Mouse (Mus musculus) ES-Bruce4 (cell line): ENCODE results near the gene Fndc8. TPM values are rescaled to one million over a fixed set of nuclear protein-coding genes. Genes with fewer than 3 reads are reported as not detected.

ENCODE experiments used
- H3K27ac ChIP-seq: 2 replicates; pipeline ENCODE4 v1.5.1; 2012; ENCODE audit warnings: low read length, inconsistent platforms; ENCODE audit not compliant: insufficient read depth
- H3K27me3 ChIP-seq: 2 replicates; pipeline ENCODE4 v1.6.1; 2012; ENCODE audit warnings: mild to moderate bottlenecking, low read length, inconsistent platforms; ENCODE audit not compliant: control insufficient read depth, poor library complexity, insufficient read depth, severe bottlenecking
- H3K36me3 ChIP-seq: 2 replicates; pipeline ENCODE4 v1.6.1; 2012; ENCODE audit warnings: inconsistent platforms, mild to moderate bottlenecking, low read length, moderate library complexity; ENCODE audit not compliant: control insufficient read depth, poor library complexity, insufficient read depth, severe bottlenecking
- H3K4me1 ChIP-seq: one replicate; pipeline ENCODE4 v1.8.1; 2011; ENCODE audit warnings: low read length; ENCODE audit not compliant: control insufficient read depth, insufficient read depth
- H3K4me3 ChIP-seq: 2 replicates; pipeline ENCODE4 v1.5.1; 2011; ENCODE audit warnings: low read depth, mild to moderate bottlenecking, low read length
- H3K9ac ChIP-seq: 2 replicates; pipeline ENCODE4 v1.6.1; 2012; ENCODE audit warnings: low read depth, mild to moderate bottlenecking, inconsistent platforms; ENCODE audit not compliant: poor library complexity, severe bottlenecking
- H3K9me3 ChIP-seq: replicated peaks from 2 replicates; pipeline ENCODE4 v1.6.1; 2012; ENCODE audit warnings: mild to moderate bottlenecking, low read length, inconsistent platforms; ENCODE audit not compliant: control insufficient read depth, poor library complexity, insufficient read depth, severe bottlenecking
- CTCF ChIP-seq: IDR thresholded peaks from one replicate; pipeline ENCODE4 v1.8.1; 2011; ENCODE audit warnings: low read depth, low read length
- EP300 ChIP-seq: IDR thresholded peaks from 2 replicates; pipeline ENCODE4 v1.6.1; 2011; ENCODE audit warnings: low read depth, low read length; ENCODE audit not compliant: insufficient read depth
- POLR2A ChIP-seq: IDR thresholded peaks from one replicate; pipeline ENCODE4 v1.8.1; 2011; ENCODE audit warnings: low read length; ENCODE audit not compliant: insufficient read depth
- polyA plus RNA-seq: library from polyadenylated mRNA; stranded (reverse); fragments of >200 nt; gene quantifications from 2 replicates; pipeline ENCODE4 v1.2.4, GENCODE M21; 2011; ENCODE audit warnings: low read depth; ENCODE audit not compliant: missing spikeins, insufficient read depth, insufficient read length

Fndc8 gene
- polyA plus RNA-seq, 1 experiment: not detected

GRCm38 (mm10) chr11:82863488-82863931 lies 28.4 kb upstream of the Fndc8 start:
- Histone ChIP-seq H3K27me3 (no peaks in the 10 kb centered on the region), H3K9me3 (no peaks in the 10 kb centered on the region), H3K9ac (no peak overlapping the region), H3K4me3 (no peak overlapping the region), H3K36me3 (no peaks in the 10 kb centered on the region; the same call in 1 of the 2 replicates), H3K4me1 (peaks cover 2% of the 10 kb centered on the region), H3K27ac (no peak overlapping the region)
- no peak for TF ChIP-seq CTCF
- no peak for TF ChIP-seq POLR2A
- no peak for TF ChIP-seq EP300

- Histone ChIP-seq H3K27ac (no peak overlapping the region), H3K4me1 (no peaks in the 10 kb centered on the region), H3K27me3 (no peaks in the 10 kb centered on the region), H3K9ac (no peak overlapping the region), H3K36me3 (no peaks in the 10 kb centered on the region; the same call in 1 of the 2 replicates), H3K4me3 (no peak overlapping the region), H3K9me3 (no peaks in the 10 kb centered on the region)
- no peak for TF ChIP-seq EP300
- TF ChIP-seq CTCF: no peak
- TF ChIP-seq POLR2A: no peak
Measured at GRCm38 (mm10) chr11:82865957-82866356, 26.0 kb upstream of the Fndc8 start.

- H3K36me3 ChIP-seq: no peaks in the 10 kb centered on the region; the same call in 1 of the 2 replicates
- H3K27ac ChIP-seq: no peak overlapping the region
- H3K27me3 ChIP-seq: no peaks in the 10 kb centered on the region
- TF ChIP-seq CTCF (no peak), POLR2A (no peak), EP300 (no peak)
- no peaks in the 10 kb centered on the region for H3K9me3 ChIP-seq
- H3K4me1 ChIP-seq: no peaks in the 10 kb centered on the region
- no peak overlapping the region for H3K4me3 ChIP-seq
- H3K9ac ChIP-seq: no peak overlapping the region
Measured at GRCm38 (mm10) chr11:82866850-82867564, 24.9 kb upstream of the Fndc8 start.

GRCm38 (mm10) chr11:82867956-82868355 lies 24.0 kb upstream of the Fndc8 start:
- no peaks in the 10 kb centered on the region for H3K9me3 ChIP-seq
- no peaks in the 10 kb centered on the region for H3K4me1 ChIP-seq
- H3K36me3 ChIP-seq: no peaks in the 10 kb centered on the region; the same call in 1 of the 2 replicates
- H3K9ac ChIP-seq: no peak overlapping the region
- H3K27ac ChIP-seq: no peak overlapping the region
- no peak for TF ChIP-seq POLR2A
- TF ChIP-seq CTCF: no peak
- TF ChIP-seq EP300: no peak
- H3K4me3 ChIP-seq: no peak overlapping the region
- no peaks in the 10 kb centered on the region for H3K27me3 ChIP-seq

GRCm38 (mm10) chr11:82869506-82870172 lies 22.3 kb upstream of the Fndc8 start:
- peak overlapping the region; percentile 86 for H3K9ac ChIP-seq
- no peak overlapping the region for H3K27ac ChIP-seq
- no peaks in the 10 kb centered on the region for H3K9me3 ChIP-seq
- H3K36me3 ChIP-seq: no peaks in the 10 kb centered on the region; the same call in 1 of the 2 replicates
- H3K4me1 ChIP-seq: no peaks in the 10 kb centered on the region
- H3K27me3 ChIP-seq: no peaks in the 10 kb centered on the region
- peak overlapping the region; percentile 77 for H3K4me3 ChIP-seq
- TF ChIP-seq CTCF (no peak), EP300 (no peak), POLR2A (no peak)

GRCm38 (mm10) chr11:82870173-82871030 lies 21.5 kb upstream of the Fndc8 start:
- Histone ChIP-seq H3K36me3 (no peaks in the 10 kb centered on the region; the same call in 1 of the 2 replicates), H3K4me1 (no peaks in the 10 kb centered on the region), H3K27ac (no peak overlapping the region), H3K4me3 (peak overlapping the region; percentile 77), H3K27me3 (no peaks in the 10 kb centered on the region), H3K9me3 (no peaks in the 10 kb centered on the region), H3K9ac (peak overlapping the region; percentile 86)
- TF ChIP-seq EP300: no peak
- TF ChIP-seq CTCF: no peak
- TF ChIP-seq POLR2A: no peak
